Mouse (Mus musculus) ES-Bruce4 (cell line): Measurements from ENCODE around the gene Sfrp5.

Source experiments
- CTCF ChIP-seq: IDR thresholded peaks from one replicate; pipeline ENCODE4 v1.8.1; 2011; ENCODE audit warnings: low read depth, low read length
- EP300 ChIP-seq: IDR thresholded peaks from 2 replicates; pipeline ENCODE4 v1.6.1; 2011; ENCODE audit warnings: low read depth, low read length; ENCODE audit not compliant: insufficient read depth

- TF ChIP-seq EP300: no peak
- TF ChIP-seq CTCF: no peak
These were observed 32.6 kb downstream of the Sfrp5 start for GRCm38 (mm10) chr19:42169322-42169975.
